Mouse (Mus musculus) spleen, postnatal 10 days (tissue): Measurements from ENCODE around the gene Nab1.
A peak's percentile ranks its signal among the peaks of the same experiment; 100 is the strongest.
"Not testable (repeated sequence)": the region's sequence is repeated elsewhere in the genome, so short reads cannot be mapped to it uniquely, and the experiment has no call there.

Experiments used
- DNase-seq, 2 experiments: peaks; one replicate each; pipeline ENCODE4 v3.0.0; 2021 to 2022; ENCODE audit warnings: low spot score in 2 of 2

Nab1 gene

DNA sequence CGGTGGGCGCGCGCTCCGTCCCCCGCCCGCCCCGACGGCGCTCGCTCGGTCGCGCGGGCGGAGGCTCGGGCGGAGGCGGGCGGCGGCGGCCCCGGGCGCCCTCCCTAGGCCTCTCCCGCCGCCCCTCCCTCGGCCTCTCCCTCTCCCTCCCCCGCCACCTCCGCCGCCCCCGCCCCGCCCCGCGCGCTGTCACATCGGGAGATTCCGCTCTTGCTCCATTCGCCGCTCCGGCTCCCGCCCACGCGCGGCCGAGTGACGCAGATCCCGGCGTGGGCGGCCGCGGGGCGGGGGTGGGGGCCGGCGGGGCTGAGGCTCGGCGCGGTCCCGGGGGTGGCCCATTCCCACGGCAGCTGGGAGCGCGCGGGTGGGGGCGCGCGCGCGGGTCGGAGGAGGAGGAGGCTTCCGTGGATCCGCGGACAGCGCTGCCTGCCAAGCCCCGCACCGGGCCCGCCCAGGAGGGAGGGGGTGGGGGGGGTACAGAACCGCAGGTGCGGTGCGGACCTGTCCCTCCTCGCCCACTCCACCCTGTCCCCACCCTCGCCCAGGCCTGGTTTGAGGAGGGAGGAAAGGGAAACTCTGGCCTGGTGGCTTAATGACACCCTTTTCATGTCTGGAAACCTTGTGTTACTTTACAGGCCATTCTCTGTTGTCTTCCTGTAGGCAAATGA is at the start of gene Nab1:
TSS of gene Nab1 (minus strand) at position 366 of the 668 bp plus-strand sequence.
- DNase-seq: peak; percentile 45 to 81

DNA sequence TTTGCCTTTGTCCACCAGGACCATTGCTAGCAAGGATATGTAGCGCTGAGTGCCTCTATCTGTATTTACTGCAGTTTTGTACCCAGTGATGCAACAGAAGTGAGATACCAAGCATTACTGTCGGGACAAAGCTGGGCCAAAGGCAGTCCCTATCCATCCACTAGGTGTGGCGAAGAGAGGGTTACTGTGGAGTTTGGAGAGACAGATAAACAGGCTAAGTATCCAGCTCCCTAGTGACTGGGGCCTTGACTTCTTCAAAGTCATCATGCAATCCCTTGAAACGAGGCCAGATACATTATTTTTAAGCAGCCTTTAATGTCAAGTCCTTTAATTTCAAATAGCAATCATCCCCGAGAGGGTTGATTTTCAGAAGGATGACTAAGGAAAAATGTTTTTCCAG is 47.0 kb upstream of the Nab1 start:
- no peak for DNase-seq

DNA sequence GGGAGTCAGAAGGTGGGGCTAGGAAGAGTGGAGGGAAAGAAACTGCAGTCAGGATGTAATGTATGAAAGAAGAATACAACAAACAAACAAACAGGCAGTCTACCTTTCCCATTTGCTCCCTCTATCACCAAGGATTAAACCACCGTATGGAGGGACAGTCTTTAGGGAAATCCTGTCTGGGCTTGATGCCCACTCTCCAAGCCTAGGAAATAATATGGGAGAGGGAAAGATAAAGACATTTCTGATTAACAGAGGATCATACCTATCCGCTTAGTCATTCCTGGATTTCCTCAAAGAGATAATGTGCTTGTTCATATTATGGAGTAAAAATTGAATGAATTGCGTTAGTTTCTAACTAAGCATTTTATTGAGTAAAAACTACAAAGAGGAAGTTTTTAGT is 46.3 kb upstream of the Nab1 start:
- no peak for DNase-seq

DNA sequence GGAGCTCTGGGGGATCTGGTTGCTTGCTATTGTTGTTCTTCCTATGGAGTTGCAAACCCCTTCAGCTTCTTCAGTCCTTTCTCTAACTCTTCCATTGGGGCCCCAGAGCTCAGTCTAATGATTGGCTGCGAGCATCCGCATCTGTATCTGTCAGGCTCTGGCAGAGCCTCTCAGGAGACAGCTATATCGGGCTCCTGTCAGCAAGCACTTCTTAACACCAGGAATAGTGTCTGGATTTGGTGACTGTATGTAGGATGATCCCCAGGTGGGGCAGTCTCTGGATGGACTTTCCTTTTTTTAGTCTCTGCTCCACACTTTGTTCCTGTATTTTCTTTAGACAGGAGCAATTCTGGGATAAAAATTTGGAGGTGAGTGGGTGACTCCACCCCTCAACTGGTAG is 39.6 kb upstream of the Nab1 start:
- DNase-seq: not testable (repeated sequence)

DNA sequence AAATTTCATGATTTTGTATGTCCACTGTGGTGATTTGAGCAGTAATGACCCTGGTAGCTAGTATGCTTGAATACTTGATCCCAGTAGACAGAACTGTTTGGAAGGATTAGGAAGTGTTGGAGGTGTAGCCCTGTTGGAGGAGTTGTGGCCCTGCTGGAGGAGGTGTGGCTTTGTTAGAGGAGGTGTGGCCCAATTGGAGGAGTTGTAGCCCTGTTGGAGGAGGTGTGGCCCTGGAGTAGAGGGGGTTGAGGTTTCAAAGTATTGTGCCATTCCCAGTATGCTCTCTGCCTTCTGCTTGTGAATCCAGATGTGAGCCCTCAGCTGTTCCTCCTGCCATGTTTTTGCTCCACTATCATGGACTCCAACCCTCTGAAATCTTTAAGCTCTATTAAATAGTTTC is 29.5 kb upstream of the Nab1 start:
- DNase-seq: no peak

DNA sequence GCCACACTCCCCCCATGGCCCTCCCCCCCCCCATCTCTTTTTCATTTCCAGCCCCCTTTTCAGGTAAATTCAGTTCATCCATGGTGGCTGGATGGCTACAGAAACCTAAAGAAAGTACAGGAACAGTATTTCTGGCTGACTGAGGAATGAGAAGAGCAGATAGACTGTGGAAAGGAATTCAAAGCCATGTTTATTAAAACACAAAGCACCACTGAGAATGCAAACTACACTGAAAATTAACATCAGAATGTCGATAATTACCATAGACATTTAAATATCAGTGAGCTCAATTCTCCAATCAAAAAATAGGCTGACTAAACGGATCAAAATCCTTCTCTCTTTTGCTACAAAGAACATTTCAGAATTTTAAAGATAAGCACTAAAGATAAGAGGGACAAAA is 27.2 kb upstream of the Nab1 start:
- no peak for DNase-seq

DNA sequence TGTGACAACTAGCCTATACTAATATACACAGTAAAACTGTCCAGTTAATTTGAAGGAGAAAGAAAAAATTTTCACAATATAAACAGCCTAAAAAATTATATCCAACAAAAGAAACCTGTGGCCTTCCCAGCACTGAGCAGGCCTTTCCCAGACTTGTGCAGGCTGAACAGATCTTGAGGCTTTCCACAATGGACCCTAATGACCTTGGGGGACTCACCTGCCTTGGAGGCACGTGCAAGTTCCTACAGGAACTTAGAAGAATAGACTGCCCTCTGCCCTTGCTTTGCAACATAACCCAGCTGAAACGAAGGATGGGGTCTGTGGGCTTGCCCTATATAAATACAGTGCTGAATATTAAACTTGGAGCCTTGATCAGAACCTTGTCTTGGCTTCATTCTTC is 26.8 kb upstream of the Nab1 start:
- DNase-seq: no peak

DNA sequence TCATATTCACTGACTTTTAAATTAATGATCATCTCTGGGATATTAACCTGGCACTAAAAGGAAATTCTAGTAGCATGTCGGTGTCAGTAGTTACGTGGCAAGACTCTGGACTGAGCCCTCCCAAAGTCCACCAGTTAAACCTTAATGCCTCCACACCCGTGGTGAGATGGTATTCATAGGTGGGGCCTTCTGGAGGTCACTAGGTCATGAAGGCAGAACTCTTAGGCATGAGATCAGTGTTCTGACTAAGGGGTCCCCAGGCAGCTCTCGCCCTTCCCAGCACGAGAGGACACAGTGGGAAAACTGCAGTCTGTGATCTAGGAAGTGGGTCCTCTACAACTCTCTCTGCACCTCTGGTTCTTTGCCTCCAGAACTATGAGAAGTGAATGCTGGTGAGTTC is 24.2 kb upstream of the Nab1 start:
- no peak for DNase-seq

DNA sequence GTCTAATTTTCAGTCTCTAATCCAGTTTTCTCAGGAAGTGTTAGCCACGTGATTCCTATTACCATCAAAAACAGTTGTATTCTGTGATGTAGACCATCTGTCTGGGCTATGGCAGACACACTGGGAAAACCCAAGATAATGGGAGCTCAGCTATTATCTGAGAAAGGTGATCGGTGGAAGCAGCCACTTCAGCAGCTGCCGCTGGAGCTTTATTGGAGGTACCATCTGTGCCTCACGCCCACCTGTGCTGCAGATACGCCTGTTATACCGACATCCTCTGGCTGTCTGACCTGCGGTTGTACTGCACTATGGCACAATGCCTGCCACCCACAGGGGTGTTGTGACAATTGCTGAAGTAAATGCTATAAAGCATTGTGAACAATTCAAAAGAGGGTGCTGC is 23.7 kb upstream of the Nab1 start:
- DNase-seq: no peak

DNA sequence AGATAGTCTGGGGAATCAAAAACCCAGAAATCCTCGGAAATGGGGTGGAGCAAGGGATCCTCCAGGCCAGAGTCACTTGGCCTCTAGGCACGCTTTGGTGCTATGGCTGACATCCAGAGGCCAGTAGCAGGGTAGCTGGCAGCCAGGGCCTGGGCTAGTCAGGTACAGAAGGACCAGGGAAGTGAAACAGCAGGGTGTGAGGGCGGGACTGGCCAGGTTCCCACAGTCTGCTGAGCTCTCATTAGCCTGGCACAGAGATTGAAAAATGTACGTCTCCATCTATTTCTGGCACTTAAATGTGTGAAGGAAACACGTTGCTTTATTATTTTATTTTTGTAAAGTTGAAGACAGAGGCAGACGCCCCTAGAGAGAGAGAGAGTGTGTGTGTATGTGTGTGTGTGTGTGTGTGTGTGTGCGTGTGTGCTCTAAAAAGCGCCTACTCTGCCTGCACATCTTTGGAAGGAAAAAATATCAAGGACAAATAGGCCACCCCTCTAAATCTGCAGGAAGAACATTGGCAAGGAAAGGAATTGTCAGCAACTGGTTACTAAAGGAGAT is 21.0 kb upstream of the Nab1 start:
- DNase-seq: peak in 1 of 2 experiments; percentile 49

DNA sequence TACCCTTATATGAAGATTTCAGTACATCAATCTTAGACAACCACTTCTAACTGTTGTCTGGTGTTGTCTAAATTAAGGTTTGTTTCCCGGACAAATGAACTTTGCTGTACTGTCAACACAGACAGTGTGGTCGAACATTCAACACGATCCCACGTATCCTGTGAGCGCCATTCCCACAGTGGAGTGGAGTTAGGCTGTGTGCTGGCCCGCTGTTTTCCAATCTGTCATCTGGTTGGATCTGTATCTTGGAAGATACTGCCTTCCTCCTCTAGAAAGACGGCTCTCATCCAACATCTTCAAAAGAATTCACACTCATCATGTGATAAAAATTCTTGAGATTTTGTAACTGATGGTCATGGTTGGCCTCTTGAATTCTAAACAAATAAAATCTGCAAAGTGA is 19.7 kb upstream of the Nab1 start:
- DNase-seq: no peak

DNA sequence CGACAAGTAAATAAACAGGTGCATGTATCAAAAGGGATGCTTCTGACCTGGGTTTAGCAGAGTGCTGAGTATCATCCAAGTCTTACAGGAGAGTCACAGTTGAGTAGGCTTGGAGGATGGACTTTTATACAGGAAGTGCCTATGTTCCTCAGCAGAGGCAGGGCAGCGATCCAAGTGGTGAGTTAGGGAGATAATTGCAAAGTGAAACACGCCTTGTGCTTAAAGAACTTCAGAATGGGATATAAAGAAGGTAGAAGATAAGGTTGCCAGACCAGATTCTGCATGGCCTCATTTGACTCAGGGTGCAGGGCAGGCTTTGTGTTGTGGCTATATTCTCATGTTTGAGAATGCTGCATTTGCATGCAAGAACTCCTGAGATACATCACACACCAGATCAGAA is 14.8 kb upstream of the Nab1 start:
- DNase-seq: no peak

DNA sequence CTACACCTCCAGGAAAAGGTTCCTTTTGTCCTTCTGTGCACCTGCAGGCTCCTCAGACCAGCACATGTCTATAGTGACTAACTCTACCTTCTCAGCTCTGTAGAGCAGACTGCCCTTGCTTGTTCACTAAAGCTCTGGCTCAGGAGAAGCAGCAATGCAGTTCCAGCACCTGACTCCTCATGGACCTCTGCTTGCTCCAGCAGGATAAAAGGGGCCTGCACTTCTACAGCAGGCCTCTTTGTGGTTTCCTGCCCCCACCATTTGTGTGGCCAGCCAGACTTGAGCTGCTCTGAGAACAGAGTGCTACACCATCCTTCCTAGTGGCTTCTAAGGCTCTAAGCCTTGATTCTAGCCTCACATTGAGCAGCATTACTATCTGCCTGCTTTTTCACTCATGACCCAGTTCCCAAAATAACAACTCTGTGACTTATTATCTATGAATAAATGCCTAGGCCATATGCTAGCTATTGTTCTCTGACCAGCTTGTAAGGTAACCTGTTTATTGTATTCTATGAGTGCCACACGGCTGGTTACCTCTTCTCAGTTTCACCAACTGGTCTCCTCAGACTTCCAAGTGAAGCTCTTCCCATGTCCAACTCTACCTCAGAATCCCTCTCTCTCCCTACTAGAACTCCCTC is 11.4 kb upstream of the Nab1 start:
- DNase-seq: no peak

DNA sequence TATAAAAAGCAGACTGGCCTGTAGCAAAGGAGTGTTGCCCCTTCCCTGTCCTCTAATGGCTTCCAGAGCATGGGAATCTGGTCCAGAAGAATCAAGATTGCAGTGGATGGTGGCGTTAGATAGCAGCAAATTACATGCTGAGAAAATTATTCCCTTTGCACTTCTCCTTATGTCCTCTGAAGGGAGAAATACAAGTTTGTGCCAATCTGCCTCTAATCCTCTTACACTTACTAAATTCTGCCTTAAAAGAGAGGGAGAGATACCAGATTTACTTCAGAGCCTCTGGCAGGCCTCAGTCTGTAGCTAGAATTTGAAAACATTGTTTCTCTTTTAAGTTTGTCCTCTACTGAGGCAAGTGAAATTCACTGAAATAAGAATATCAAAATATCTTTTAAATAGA is 5.7 kb upstream of the Nab1 start:
- no peak for DNase-seq

DNA sequence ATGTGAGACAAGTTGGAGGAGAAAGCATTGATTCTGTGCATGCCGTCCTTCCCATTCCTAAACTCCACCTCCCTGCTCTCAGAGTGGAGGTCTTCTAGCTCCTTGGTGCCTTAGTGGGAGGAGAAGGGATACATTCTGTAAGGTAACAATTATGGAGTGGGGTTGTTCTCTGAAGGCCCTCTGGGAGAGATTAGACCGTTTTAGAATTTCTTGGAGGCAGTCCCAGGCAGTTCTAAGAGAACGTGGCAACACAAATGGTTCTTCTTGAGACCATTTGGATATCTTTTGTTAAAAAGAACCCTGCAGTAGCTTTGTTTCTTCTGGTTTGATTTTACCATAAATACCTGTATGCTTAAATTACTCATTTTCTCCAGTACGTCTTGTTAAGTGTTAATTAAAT is 1.8 kb upstream of the Nab1 start:
- no peak for DNase-seq

DNA sequence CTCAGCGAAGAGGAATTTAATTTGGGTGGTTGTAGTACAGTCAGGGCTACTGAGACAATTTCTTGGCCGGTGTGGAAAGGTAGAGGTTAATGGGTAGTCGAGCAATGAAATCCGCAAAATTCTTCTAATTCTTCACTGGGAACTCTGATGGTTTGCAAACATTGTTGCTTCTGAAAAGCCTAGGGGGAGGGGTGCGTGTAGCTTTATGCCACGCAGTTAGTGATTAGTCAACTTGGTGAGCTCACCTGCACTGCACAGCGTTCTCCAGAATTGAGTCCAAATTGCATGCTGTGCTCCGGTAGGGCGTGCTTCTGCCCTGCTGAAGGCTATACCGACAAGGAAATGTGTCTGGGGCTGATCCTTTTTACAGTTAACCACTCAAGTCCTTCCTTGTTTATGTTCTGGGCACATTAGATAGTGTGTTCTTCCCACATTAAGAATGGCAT is 1.2 kb upstream of the Nab1 start:
- peak in 1 of 2 experiments; percentile 25 for DNase-seq

DNA sequence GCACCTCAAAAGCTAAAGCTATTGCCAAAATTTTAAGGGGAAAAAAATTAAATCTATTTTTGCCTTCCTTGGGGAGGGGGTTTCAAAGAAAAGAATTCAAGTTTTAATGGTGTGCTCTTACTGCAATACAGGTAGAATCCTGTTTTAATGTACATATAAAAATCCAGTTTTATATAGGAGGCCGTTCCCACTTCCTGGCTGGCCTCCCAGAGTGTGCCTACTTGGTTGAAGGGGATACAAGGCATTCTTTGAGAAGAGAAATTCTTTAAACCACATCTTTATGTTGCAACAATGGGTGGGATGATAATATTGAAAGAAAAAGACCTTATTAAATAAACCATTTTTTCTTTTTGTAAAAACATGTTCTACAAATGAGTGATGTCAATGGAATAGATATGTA is 611 bp upstream of the Nab1 start:
- no peak for DNase-seq

DNA sequence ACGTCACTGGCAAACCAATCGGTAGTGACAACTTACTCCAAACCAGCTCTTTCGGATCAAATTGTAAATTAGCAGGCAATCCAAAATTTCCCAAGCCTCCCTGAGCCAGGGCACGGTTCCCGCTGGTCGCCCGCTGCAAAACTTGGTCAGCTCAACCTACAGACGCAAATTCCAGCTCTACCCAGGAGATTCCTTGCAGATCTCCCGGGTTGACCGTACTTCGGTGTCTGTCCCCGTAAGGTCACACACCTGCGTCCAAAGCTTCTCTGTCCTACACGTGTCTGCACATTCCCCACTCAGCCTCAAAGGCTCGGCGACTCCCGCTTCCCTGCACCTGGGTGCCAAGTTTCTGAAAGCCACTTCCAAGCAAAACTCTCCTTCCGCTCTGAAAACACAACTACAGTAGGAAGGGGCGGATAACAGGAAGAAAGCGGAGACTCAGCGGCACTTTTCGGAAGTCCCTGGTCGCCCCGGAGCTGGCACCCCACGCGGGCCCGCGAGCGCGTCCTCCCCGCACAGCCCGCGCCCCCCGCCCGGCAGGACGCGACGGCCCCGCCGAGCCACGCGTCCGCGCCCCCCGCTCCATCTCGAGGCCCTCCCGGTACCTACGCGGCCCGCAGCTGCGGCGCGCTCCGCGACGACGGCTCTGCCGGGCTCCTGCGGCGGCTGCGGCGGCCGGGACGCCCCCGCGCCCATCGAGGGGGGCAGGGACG is 722 bp downstream of the Nab1 start:
- DNase-seq: peak; percentile 54 to 56

DNA sequence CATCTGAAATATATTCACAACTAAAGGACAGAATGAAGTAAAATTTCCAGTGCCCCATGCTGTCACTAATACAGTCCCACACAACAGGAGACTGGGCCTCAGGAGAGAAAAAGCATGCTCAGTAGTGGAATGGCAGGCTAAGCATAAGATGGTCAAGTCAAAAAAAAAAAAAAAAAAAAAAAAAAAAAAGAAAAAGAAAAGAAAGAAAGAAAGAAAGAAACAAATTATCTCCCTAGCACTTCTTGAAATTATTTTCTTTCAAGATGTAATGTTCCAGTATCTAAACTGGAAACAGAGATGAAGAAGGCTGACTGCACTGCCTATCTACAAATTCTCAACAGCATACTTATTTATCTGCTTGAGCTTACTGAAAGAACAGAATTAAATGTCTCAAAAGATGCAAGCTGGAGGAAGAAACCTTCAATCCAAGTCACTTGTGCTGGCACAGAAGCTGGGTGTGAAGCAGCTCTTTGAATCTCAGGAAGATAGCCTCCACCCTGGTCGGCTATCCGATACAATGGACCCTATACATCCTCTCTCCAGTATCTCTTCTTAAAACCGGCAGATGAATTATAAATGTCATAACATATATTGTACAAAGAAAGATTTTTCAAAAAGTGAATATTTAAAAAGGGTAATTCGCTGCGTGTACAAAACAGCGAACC is 1.6 kb downstream of the Nab1 start:
- DNase-seq: no peak

DNA sequence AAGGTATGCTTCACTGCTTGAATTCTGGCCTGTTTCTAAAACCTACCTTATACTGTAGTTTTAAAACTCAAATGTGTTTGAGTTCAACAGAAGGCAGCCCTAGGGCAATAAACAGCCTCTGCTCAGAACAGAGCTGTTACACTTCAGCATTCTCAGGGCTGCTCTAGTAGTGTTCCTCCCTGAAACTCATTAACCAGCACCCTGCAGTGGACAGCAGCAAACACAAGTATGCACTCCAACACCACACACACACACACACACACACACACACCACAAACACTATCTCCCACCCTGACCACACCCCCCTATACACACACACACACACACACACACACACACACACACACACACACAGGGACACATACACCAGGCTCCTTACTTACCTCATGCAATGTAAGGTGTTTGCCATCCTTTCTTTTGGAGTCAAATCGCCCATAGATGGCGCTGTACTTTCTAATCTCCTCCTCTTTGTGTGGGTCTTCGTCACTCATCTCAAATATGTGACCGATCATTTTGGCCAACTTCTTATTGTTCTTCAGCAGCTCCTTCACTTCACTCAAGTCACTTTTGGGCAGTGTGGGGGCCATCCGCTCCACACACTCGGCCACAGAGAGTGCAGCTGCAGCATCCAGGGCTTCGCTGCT is 10.8 kb downstream of the Nab1 start:
- DNase-seq: peak in 1 of 2 experiments; percentile 63

DNA sequence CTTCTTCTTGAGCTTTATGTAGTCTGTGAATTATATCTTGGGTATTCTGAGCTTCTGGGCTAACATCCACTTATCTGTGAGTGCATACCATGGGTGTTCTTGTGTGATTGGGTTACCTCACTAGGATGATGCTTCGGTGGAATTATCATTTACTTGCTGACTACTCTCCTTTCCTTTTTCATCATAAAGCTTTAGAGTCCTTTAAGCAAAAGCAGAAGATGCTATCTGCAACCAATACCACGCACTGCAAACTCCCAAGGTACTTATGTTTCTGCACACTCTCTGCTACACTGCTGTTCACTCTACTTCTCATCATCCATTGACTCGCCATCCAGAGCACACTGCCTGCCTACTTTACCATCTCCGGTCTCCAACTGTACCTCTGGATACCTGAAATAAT is 15.5 kb downstream of the Nab1 start:
- DNase-seq: no peak

DNA sequence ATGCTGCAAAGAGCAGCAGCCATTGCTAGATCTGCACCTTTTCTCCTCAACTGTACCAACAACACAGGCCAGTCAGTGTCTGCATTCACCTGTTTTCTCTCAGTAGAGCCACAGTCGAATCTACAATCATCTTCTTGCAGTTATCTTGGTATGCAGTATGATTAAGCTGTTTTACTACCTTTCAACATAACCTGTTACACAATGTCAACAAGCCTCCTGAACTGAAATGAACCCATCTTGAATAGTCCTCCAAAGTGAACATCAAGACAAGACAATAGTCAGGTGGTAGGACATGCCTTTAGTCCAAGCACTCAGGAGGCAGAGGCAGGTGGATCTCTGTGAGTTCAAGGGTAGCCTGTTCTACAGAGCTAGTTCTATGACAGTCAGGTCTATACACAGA is 26.2 kb downstream of the Nab1 start:
- DNase-seq: no peak
